Mouse (Mus musculus) embryonic facial prominence, embryonic 15.5 days (tissue): ENCODE results near the gene Dclk2. TPM values are rescaled to one million over a fixed set of nuclear protein-coding genes. Genes with fewer than 3 reads are reported as not detected.
A peak's percentile ranks its signal among the peaks of the same experiment; 100 is the strongest.

ENCODE experiments used
- ATAC-seq: fragments of 200-750 bp; cut with Nextera tagmentation; 2 replicates; pipeline ENCODE4 v1.8.0; 2017; ENCODE audit warnings: low read depth, moderate TSS enrichment; ENCODE audit not compliant: insufficient number of reproducible peaks, low FRiP score, low TSS enrichment
- H3K27ac ChIP-seq: fragments of 300-500 bp; sonication (generic); replicated peaks from 2 replicates; pipeline ENCODE4 v1.5.1; 2015; ENCODE audit warnings: mild to moderate bottlenecking, inconsistent platforms
- H3K27me3 ChIP-seq: fragments of 300-500 bp; sonication (generic); 2 replicates; pipeline ENCODE4 v1.6.1; 2015; ENCODE audit warnings: inconsistent platforms
- H3K36me3 ChIP-seq: fragments of 300-500 bp; sonication (generic); 2 replicates; pipeline ENCODE4 v1.6.1; 2015; ENCODE audit warnings: mild to moderate bottlenecking, inconsistent platforms
- H3K4me1 ChIP-seq: fragments of 300-500 bp; sonication (generic); 2 replicates; pipeline ENCODE4 v1.6.1; 2015; ENCODE audit warnings: inconsistent platforms
- H3K4me2 ChIP-seq: fragments of 300-500 bp; sonication (generic); replicated peaks from 2 replicates; pipeline ENCODE4 v1.6.1; 2015; ENCODE audit warnings: mild to moderate bottlenecking, inconsistent platforms
- H3K4me3 ChIP-seq: fragments of 300-500 bp; sonication (generic); replicated peaks from 2 replicates; pipeline ENCODE4 v1.5.1; 2015; ENCODE audit warnings: mild to moderate bottlenecking, inconsistent platforms
- H3K9ac ChIP-seq: fragments of 300-500 bp; sonication (generic); 2 replicates; pipeline ENCODE4 v1.6.1; 2015; ENCODE audit warnings: inconsistent platforms
- H3K9me3 ChIP-seq: fragments of 300-500 bp; sonication (generic); replicated peaks from 2 replicates; pipeline ENCODE4 v1.6.1; 2016; ENCODE audit warnings: inconsistent platforms
- WGBS: fragments of 180-500 bp; shearing (Covaris S2); methylation state at CpG from one replicate; pipeline ENCODE4 v1.1.7; 2015; 5-methylcytosine and 5-hydroxymethylcytosine counted together
- polyA plus RNA-seq: library from polyadenylated mRNA; unstranded; fragments of >200 nt; fragmentation: Nextera tagmentation; extraction: Ambion mirVana; gene quantifications from 2 replicates; pipeline ENCODE4 v1.2.1, GENCODE M21; 2015

The Dclk2 gene
- polyA plus RNA-seq, 1 experiment from 2014 or later = 13.9 TPM

- no peak for ATAC-seq
- no peak overlapping the region for H3K27ac ChIP-seq
- no peaks in the 10 kb centered on the region for H3K9me3 ChIP-seq
- H3K27me3 ChIP-seq = no peaks in the 10 kb centered on the region
- WGBS = 45% methylated on average over 1 of the region's 1 CpGs
- no peak overlapping the region for H3K9ac ChIP-seq
- H3K4me3 ChIP-seq = no peak overlapping the region
- no peak overlapping the region for H3K4me2 ChIP-seq
- H3K36me3 ChIP-seq = 0 out of 2 replicates have a peak, but pooled peaks cover 2% of the 10 kb centered on the region
- peaks cover 8% of the 10 kb centered on the region for H3K4me1 ChIP-seq
Observed at GRCm38 (mm10) chr3:86759383-86759782, 161.3 kb downstream of the Dclk2 start.

GRCm38 (mm10) chr3:86758727-86759126 lies 161.9 kb downstream of the Dclk2 start:
- H3K27me3 ChIP-seq = no peaks in the 10 kb centered on the region
- peak overlapping the region; percentile 55 for H3K27ac ChIP-seq
- H3K4me3 ChIP-seq = peak overlapping the region; percentile 18
- 0 out of 2 replicates have a peak, but pooled peaks cover 2% of the 10 kb centered on the region for H3K36me3 ChIP-seq
- 49% methylated on average over 6 of the region's 6 CpGs for whole genome bisulfite sequencing
- H3K9me3 ChIP-seq = no peaks in the 10 kb centered on the region
- no peak overlapping the region for H3K9ac ChIP-seq
- peak overlapping the region; percentile 19; the same call in 1 of the 2 replicates for H3K4me2 ChIP-seq
- ATAC-seq = no peak
- peaks cover 8% of the 10 kb centered on the region for H3K4me1 ChIP-seq

GRCm38 (mm10) chr3:86756548-86756947 lies 164.1 kb downstream of the Dclk2 start:
- Histone ChIP-seq H3K27ac (peak overlapping the region; percentile 22; the same call in 1 of the 2 replicates), H3K9ac (no peak overlapping the region), H3K4me2 (no peak overlapping the region), H3K4me3 (no peak overlapping the region), H3K27me3 (no peaks in the 10 kb centered on the region), H3K4me1 (peaks cover 5% of the 10 kb centered on the region), H3K9me3 (no peaks in the 10 kb centered on the region), H3K36me3 (no peaks in the 10 kb centered on the region)
- no peak for ATAC-seq
- WGBS = 84% methylated on average over 1 of the region's 1 CpGs

- H3K4me2 ChIP-seq = peak overlapping the region; percentile 31; the same call in 1 of the 2 replicates
- H3K9me3 ChIP-seq = no peaks in the 10 kb centered on the region
- no peaks in the 10 kb centered on the region for H3K27me3 ChIP-seq
- H3K4me1 ChIP-seq = peaks cover 8% of the 10 kb centered on the region
- H3K27ac ChIP-seq = peak overlapping the region; percentile 75
- H3K4me3 ChIP-seq = no peak overlapping the region
- ATAC-seq = no peak
- 0 out of 2 replicates have a peak overlapping the region, but pooled peaks have one; percentile 4 for H3K9ac ChIP-seq
- WGBS = 45% methylated on average over 14 of the region's 14 CpGs
- H3K36me3 ChIP-seq = no peaks in the 10 kb centered on the region
Observed at GRCm38 (mm10) chr3:86754595-86755557, 165.8 kb downstream of the Dclk2 start.

GRCm38 (mm10) chr3:86754178-86754577 lies 166.5 kb downstream of the Dclk2 start:
- no peak overlapping the region for H3K4me3 ChIP-seq
- WGBS = 52% methylated on average over 6 of the region's 6 CpGs
- H3K9me3 ChIP-seq = no peaks in the 10 kb centered on the region
- no peaks in the 10 kb centered on the region for H3K27me3 ChIP-seq
- H3K36me3 ChIP-seq = no peaks in the 10 kb centered on the region
- H3K9ac ChIP-seq = no peak overlapping the region
- peaks cover 8% of the 10 kb centered on the region for H3K4me1 ChIP-seq
- 0 out of 2 replicates have a peak, but pooled peaks have one; percentile 39 for ATAC-seq
- peak overlapping the region; percentile 75 for H3K27ac ChIP-seq
- H3K4me2 ChIP-seq = no peak overlapping the region

- Histone ChIP-seq H3K4me2 (no peak overlapping the region), H3K27ac (no peak overlapping the region), H3K36me3 (no peaks in the 10 kb centered on the region), H3K9ac (no peak overlapping the region), H3K4me3 (no peak overlapping the region), H3K4me1 (peaks cover 21% of the 10 kb centered on the region), H3K9me3 (no peaks in the 10 kb centered on the region), H3K27me3 (no peaks in the 10 kb centered on the region)
- ATAC-seq = no peak
- WGBS = 32% methylated on average over 7 of the region's 7 CpGs
Observed at GRCm38 (mm10) chr3:86750652-86751051, 170.0 kb downstream of the Dclk2 start.

- Histone ChIP-seq H3K4me2 (no peak overlapping the region), H3K4me1 (peaks cover 19% of the 10 kb centered on the region), H3K27me3 (no peaks in the 10 kb centered on the region), H3K9me3 (no peaks in the 10 kb centered on the region), H3K4me3 (no peak overlapping the region), H3K27ac (peak overlapping the region; percentile 65; the same call in 1 of the 2 replicates), H3K36me3 (no peaks in the 10 kb centered on the region), H3K9ac (no peak overlapping the region)
- 56% methylated on average over 10 of the region's 10 CpGs for WGBS
- no peak for ATAC-seq
Observed at GRCm38 (mm10) chr3:86745769-86746512, 174.7 kb downstream of the Dclk2 start.

GRCm38 (mm10) chr3:86745348-86745747 lies 175.3 kb downstream of the Dclk2 start:
- no peak overlapping the region for H3K4me2 ChIP-seq
- H3K36me3 ChIP-seq = no peaks in the 10 kb centered on the region
- H3K27ac ChIP-seq = peak overlapping the region; percentile 65; the same call in 1 of the 2 replicates
- WGBS = 43% methylated on average over 4 of the region's 4 CpGs
- ATAC-seq = no peak; the same call in 1 of the 2 replicates
- H3K27me3 ChIP-seq = no peaks in the 10 kb centered on the region
- peaks cover 16% of the 10 kb centered on the region for H3K4me1 ChIP-seq
- no peaks in the 10 kb centered on the region for H3K9me3 ChIP-seq
- H3K4me3 ChIP-seq = no peak overlapping the region
- no peak overlapping the region for H3K9ac ChIP-seq

- no peaks in the 10 kb centered on the region for H3K27me3 ChIP-seq
- H3K4me3 ChIP-seq = no peak overlapping the region
- no peak for ATAC-seq
- WGBS = 72% methylated on average over 4 of the region's 4 CpGs
- H3K4me2 ChIP-seq = no peak overlapping the region
- H3K9ac ChIP-seq = no peak overlapping the region
- no peak overlapping the region for H3K27ac ChIP-seq
- 0 out of 2 replicates have a peak, but pooled peaks cover 2% of the 10 kb centered on the region for H3K4me1 ChIP-seq
- no peaks in the 10 kb centered on the region for H3K36me3 ChIP-seq
- no peaks in the 10 kb centered on the region for H3K9me3 ChIP-seq
Observed at GRCm38 (mm10) chr3:86739745-86740144, 180.9 kb downstream of the Dclk2 start.

GRCm38 (mm10) chr3:86738831-86739230 lies 181.8 kb downstream of the Dclk2 start:
- Histone ChIP-seq H3K9me3 (no peaks in the 10 kb centered on the region), H3K4me3 (no peak overlapping the region), H3K27ac (no peak overlapping the region), H3K9ac (no peak overlapping the region), H3K4me1 (no peaks in the 10 kb centered on the region), H3K36me3 (no peaks in the 10 kb centered on the region), H3K4me2 (no peak overlapping the region), H3K27me3 (no peaks in the 10 kb centered on the region)
- no peak for ATAC-seq
- WGBS = 69% methylated on average over 3 of the region's 3 CpGs
